Mouse (Mus musculus): ENCODE data around the gene Chn2.

- TF ChIP-seq GATA1 (IDR thresholded peaks at IDR 0.05; ENCODE audit: low read length) (no peak), TAL1 (IDR thresholded peaks at IDR 0.05; ENCODE audit: low read length) (no peak)
These were observed 189.5 kb downstream of the Chn2 start for GRCm38 (mm10) chr6:54228874-54229273.

All from erythroblast, embryonic 14.5 days (primary cell).